Mouse (Mus musculus) liver, embryonic 11.5 days (tissue): ENCODE data around the gene Mrpl14. TPM values are rescaled to one million over a fixed set of nuclear protein-coding genes. Genes with fewer than 3 reads are reported as not detected.

Experiments used
- ATAC-seq: fragments of 200-750 bp; cut with Nextera tagmentation; replicated peaks from 2 replicates; pipeline ENCODE4 v1.8.0; 2017; ENCODE audit warnings: moderate number of reproducible peaks, mild to moderate bottlenecking, moderate TSS enrichment, moderate library complexity; ENCODE audit not compliant: low FRiP score
- DNase-seq: peaks from one replicate; pipeline ENCODE4 v3.0.0-alpha.2; 2017; ENCODE audit warnings: low spot score
- H3K27ac ChIP-seq: fragments of 300-500 bp; sonication (generic); 2 replicates; pipeline ENCODE4 v1.5.1; 2014; ENCODE audit warnings: mild to moderate bottlenecking, low read depth, low read length, control low read depth
- H3K27me3 ChIP-seq: fragments of 300-500 bp; sonication (generic); replicated peaks from 2 replicates; pipeline ENCODE4 v1.6.1; 2014; ENCODE audit warnings: low read length, mixed read lengths; ENCODE audit not compliant: control insufficient read depth, insufficient read depth
- H3K36me3 ChIP-seq: fragments of 300-500 bp; sonication (generic); 2 replicates; pipeline ENCODE4 v1.6.1; 2014; ENCODE audit warnings: mild to moderate bottlenecking, low read length, moderate library complexity, mixed read lengths; ENCODE audit not compliant: control insufficient read depth, insufficient read depth
- H3K4me1 ChIP-seq: fragments of 300-500 bp; sonication (generic); replicated peaks from 2 replicates; pipeline ENCODE4 v1.6.1; 2014; ENCODE audit warnings: low read length, mixed read lengths; ENCODE audit not compliant: control insufficient read depth, insufficient read depth
- H3K4me2 ChIP-seq: fragments of 300-500 bp; sonication (generic); 2 replicates; pipeline ENCODE4 v1.6.1; 2014; ENCODE audit warnings: mild to moderate bottlenecking, control low read depth, moderate library complexity
- H3K4me3 ChIP-seq: fragments of 300-500 bp; sonication (generic); 2 replicates; pipeline ENCODE4 v1.5.1; 2014; ENCODE audit warnings: low read depth, low read length, control low read depth
- H3K9ac ChIP-seq: fragments of 300-500 bp; sonication (generic); 2 replicates; pipeline ENCODE4 v1.6.1; 2014; ENCODE audit warnings: low read depth, low read length, control low read depth
- H3K9me3 ChIP-seq: fragments of 300-500 bp; sonication (generic); 2 replicates; pipeline ENCODE4 v1.6.1; 2016; ENCODE audit warnings: low read length, inconsistent platforms, mixed read lengths; ENCODE audit not compliant: control insufficient read depth
- WGBS: fragments of 180-500 bp; shearing (Covaris S2); extraction: QIAGEN DNeasy Blood & Tissue Kit; methylation state at CpG from one replicate; pipeline ENCODE4 v1.1.7; 2014; 5-methylcytosine and 5-hydroxymethylcytosine counted together
- polyA plus RNA-seq: library from polyadenylated mRNA; unstranded; fragments of >200 nt; fragmentation: Nextera tagmentation; extraction: Ambion mirVana; gene quantifications from 2 replicates; pipeline ENCODE4 v1.2.1, GENCODE M21; 2014

Gene Mrpl14
- polyA plus RNA-seq, 1 experiment from 2014 or later, result 192 TPM

DNA sequence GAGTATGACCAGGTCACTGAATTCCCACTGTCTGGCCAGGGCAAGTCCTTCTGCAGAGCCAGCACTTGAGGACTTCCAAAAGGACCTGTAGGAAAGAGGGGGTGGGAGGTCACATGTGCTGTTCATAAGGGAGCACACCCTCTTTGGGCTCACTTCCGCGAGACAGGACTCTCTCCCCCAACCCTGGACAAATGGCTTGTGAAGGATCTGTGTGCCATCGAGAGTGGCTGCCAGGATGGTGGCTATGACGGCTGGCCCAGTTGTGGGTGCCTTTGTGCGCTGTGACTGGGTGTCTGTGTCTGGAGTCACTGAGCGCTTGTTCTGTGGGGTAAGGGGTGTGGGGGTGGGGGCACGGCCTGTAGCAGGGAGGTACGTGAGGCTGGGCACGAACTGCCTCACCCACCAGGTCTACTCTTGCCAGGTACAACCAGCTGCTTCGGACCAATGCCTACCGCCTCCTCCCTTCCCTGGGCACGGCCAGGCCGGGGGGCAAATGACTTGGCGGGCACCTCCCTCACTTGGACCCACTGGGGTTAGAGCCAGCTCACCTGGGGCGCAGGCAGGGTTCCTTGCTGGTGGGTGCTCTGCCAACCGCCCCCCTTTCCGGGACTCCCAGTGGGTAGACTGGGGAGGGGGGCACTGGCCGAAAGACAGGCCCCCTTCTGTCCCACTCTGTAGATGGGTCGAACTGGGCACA, 47.1 kb downstream of the Mrpl14 start:
- Histone ChIP-seq H3K9ac (peak overlapping the region; percentile 65), H3K36me3 (no peaks in the 10 kb centered on the region), H3K9me3 (no peaks in the 10 kb centered on the region), H3K4me2 (peak overlapping the region; percentile 85), H3K27ac (no peak overlapping the region), H3K4me1 (peaks cover 41% of the 10 kb centered on the region), H3K27me3 (peaks cover 30% of the 10 kb centered on the region), H3K4me3 (peak overlapping the region; percentile 40; the same call in 1 of the 2 replicates)
- DNase-seq (no peak), ATAC-seq (no peak)
- 68% methylated on average over 19 of the region's 19 CpGs for WGBS

DNA sequence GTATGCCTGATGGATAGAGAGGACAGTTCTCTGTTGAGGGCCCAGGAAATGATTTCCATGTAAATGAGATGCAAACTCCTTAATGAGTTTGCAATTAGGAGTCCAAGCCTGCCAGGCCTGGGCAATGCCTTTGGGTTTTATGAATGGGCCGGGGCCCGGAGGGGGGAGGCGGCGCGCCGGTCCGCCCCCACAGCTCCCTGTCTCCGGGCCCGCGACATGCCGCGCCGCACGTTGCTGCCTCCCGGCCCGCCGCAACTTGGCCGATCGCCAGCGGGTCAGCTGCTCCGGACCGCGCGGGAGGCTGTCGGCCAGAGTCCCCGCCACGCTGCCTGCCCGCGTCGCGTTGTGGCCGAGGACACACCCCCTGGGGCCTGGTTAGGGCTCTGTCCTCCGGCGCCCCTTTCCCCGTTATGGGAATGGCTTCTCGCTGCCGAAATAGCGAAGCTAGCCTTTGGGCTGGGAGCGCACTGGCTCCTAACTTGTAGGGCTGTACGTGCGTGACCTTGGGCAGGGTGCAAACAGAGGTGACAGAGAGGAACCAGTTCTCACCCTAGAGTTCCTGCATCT, 47.7 kb downstream of the Mrpl14 start, which contains the start of gene 1600014C23Rik:
Gene 1600014C23Rik (minus strand): TSS at position 110 of the 567 bp plus-strand sequence.
- no peak for DNase-seq
- no peak for ATAC-seq
- peak within 1 kb of the TSS; percentile 65 for H3K9ac ChIP-seq
- H3K4me1 ChIP-seq, result peaks cover 41% of the 10 kb centered on the region
- peak within 1 kb of the TSS; percentile 40 for H3K4me3 ChIP-seq
- H3K36me3 ChIP-seq, result no peaks in the 10 kb centered on the region
- 1% methylated on average over 41 of the region's 41 CpGs for WGBS
- H3K27me3 ChIP-seq, result peaks cover 30% of the 10 kb centered on the region
- H3K4me2 ChIP-seq, result peak within 1 kb of the TSS; percentile 85
- no peaks in the 10 kb centered on the region for H3K9me3 ChIP-seq
- peak within 1 kb of the TSS; percentile 72 for H3K27ac ChIP-seq

DNA sequence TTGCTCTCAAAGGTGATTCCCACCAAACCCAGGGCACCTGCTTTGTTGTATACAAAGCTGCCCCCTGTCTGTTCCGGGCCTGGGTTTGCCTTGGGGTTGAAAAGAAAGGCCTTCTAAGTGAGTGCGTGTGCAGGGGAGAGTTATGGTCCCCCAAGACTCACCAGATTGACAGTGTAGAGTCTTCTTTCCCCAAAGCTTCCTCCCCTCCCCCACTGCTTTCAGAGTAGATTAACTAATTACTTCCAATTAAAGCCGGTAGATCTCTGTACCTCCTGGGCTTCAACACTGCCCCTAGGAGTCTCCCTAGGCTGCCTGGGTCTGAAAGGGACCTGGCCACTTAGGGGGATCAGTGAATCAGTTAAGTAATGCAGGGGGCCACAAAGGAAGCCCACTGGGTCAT, 48.2 kb downstream of the Mrpl14 start:
- WGBS, result 31% methylated on average over 3 of the region's 3 CpGs
- H3K27ac ChIP-seq, result peak overlapping the region; percentile 72
- no peaks in the 10 kb centered on the region for H3K36me3 ChIP-seq
- H3K4me1 ChIP-seq, result peaks cover 41% of the 10 kb centered on the region
- ATAC-seq, result no peak
- peak overlapping the region; percentile 40 for H3K4me3 ChIP-seq
- H3K4me2 ChIP-seq, result peak overlapping the region; percentile 85
- H3K9ac ChIP-seq, result peak overlapping the region; percentile 65
- H3K27me3 ChIP-seq, result peaks cover 30% of the 10 kb centered on the region
- DNase-seq, result no peak
- no peaks in the 10 kb centered on the region for H3K9me3 ChIP-seq

DNA sequence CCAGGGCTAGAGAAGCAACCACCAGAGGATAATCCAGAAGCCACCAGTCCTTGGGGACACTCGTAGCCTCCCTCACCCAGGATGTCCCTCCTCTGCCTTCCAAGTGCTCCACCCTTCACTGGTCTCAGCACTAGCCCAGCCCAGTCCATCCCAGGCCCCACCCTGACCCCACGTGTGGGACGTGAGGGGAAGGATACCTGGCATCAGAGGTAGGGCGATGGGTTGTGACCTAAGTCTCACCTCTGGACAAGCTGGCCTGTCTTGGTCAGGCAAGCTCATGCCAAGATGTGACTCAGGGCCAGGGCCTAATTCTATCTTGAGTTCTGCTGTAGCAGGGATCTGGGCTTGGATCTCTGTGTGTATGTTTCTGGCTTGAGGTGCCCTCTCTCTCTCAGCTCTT, 48.8 kb downstream of the Mrpl14 start:
- H3K4me2 ChIP-seq, result no peak overlapping the region

DNA sequence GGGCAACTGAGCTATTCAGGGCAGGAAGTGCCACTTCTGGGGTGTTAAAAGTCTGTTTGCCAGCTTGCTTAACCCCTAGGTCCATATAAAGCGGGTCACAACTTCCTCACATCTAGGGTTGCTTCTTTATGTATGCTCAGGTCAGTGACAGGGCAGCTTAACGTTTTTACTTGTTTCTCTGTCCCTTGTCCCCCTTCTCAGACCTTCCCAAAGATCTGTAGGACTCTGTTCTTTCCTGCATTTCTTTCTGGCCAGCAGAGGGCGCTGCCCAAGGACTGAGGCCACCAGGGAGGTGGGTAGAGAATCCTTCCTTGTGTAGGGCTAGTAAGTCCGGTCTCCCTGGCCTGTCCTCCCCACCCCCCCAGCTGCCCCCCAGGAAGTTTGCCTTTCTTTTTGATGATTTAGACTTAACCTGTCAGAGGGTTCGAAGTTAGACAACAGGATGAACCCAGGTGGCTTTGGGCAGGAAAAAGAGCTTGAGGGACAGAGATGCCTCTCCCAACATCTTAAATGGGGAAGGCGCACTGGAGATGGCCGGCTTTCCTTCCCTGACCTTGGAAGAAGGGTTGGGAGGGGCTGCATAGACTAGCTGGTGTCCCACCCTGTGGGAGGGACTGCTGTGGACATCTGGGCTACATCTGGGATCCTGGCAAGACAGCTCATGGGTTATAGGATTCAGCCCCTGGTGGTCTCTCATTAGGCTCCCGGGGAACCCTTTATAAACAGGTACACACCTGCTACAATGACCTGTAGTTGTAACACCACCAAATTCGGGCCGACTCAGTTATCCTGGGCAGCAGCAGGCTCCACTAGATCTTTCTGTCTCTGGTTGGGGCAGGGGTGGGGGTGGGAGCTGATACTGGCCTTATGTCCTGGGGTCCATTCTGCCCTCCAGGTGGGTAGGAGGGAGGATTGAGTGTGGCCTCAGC, 49.5 kb downstream of the Mrpl14 start:
- Histone ChIP-seq H3K9me3 (no peaks in the 10 kb centered on the region), H3K4me1 (peaks cover 41% of the 10 kb centered on the region), H3K27ac (peak overlapping the region; percentile 97), H3K36me3 (no peaks in the 10 kb centered on the region), H3K27me3 (peaks cover 30% of the 10 kb centered on the region), H3K4me3 (peak overlapping the region; percentile 60), H3K4me2 (peak overlapping the region; percentile 85), H3K9ac (peak overlapping the region; percentile 79)
- DNase-seq (peak; percentile 82), ATAC-seq (peak; percentile 57)
- 7% methylated on average over 10 of the region's 10 CpGs for WGBS

More for the DNA sequence above, 48.8 kb downstream of the Mrpl14 start:
- H3K9ac ChIP-seq, result peak overlapping the region; percentile 65
- WGBS, result 81% methylated on average over 4 of the region's 4 CpGs
- no peaks in the 10 kb centered on the region for H3K9me3 ChIP-seq
- H3K27ac ChIP-seq, result peak overlapping the region; percentile 72
- DNase-seq (no peak), ATAC-seq (no peak)
- no peak overlapping the region for H3K4me3 ChIP-seq
- H3K4me1 ChIP-seq, result peaks cover 41% of the 10 kb centered on the region
- peaks cover 30% of the 10 kb centered on the region for H3K27me3 ChIP-seq
- no peaks in the 10 kb centered on the region for H3K36me3 ChIP-seq

DNA sequence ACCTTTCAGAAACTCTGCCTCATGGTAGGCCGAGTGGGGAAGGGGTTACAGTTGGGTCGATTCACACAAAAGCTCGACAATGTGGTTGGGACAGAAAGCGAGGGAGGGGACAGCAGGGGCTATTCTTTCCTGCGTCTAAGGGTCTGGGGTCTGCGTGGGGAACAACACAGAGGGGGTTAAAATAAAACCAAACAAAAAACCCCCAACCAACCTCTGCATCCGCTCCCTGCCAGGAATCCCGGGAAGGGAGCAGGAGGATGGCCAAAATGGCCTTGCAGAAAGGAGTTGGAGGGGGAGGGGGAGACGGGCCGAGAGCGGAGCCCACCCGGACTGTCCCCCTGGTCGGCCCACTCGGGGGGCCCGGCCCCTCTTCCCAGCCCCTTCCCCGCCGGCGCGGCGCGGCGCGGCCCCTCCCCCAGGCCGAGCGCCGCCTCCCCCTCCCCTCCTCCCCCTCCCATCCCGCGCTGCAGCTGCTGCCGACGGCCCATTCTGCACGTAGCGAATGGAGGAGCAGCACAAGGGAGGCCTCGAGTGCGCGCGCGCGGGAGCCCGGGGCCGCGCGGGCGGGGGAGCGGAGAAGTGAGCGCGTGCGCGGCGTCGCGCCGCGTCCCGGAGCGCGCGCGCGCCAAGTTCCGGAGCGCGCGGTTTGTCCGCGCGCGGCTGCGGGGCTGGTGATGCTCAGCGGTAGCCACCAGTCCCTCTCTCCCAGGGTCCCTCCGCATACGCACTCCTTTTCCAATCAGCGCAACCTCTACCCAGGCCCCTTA, 50.4 kb downstream of the Mrpl14 start:
- no peaks in the 10 kb centered on the region for H3K36me3 ChIP-seq
- H3K27me3 ChIP-seq, result peaks cover 28% of the 10 kb centered on the region
- ATAC-seq (peak; percentile 72), DNase-seq (peak; percentile 92)
- peak overlapping the region; percentile 97 for H3K27ac ChIP-seq
- no peaks in the 10 kb centered on the region for H3K9me3 ChIP-seq
- peaks cover 41% of the 10 kb centered on the region for H3K4me1 ChIP-seq
- peak overlapping the region; percentile 60 for H3K4me3 ChIP-seq
- H3K4me2 ChIP-seq, result peak overlapping the region; percentile 85
- WGBS, result under 1% methylated on average over 61 of the region's 72 CpGs
- peak overlapping the region; percentile 79 for H3K9ac ChIP-seq

DNA sequence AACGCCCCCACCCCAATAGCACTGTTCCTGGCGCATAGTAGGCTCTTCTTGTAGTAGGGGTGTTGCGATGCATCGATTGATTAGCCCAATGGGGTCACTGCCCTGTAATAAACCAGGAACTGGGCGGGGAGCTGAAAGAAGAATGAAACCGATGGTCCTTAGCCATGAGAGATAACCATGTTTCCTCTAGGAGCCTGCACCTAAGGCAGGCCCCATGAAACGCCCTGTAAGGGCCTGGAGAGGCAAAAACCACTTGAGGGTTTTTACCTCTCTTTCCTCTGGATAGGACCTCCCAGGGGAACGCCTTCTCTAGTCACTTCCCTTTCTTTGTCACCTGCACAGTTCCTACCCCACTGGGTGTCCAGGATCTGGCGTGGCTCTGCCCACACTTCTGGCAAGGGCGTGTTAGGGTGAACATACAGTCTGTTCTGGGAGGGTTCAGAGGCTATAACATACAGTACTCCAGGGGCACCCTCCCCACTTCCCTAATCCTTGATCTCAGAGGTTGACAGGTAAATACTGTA, 51.0 kb downstream of the Mrpl14 start:
- peaks cover 41% of the 10 kb centered on the region for H3K4me1 ChIP-seq

More for the DNA sequence above, 51.0 kb downstream of the Mrpl14 start:
- Histone ChIP-seq H3K4me3 (peak overlapping the region; percentile 60), H3K27me3 (peaks cover 22% of the 10 kb centered on the region), H3K9ac (peak overlapping the region; percentile 79), H3K9me3 (no peaks in the 10 kb centered on the region), H3K4me2 (peak overlapping the region; percentile 85), H3K36me3 (no peaks in the 10 kb centered on the region), H3K27ac (peak overlapping the region; percentile 97)
- WGBS, result 14% methylated on average over 10 of the region's 10 CpGs
- peak; percentile 52 for ATAC-seq
- no peak for DNase-seq
